Mouse (Mus musculus) limb, embryonic 10.5 days (tissue): ENCODE data around the gene Lrrc2. TPM values are rescaled to one million over a fixed set of nuclear protein-coding genes. Genes with fewer than 3 reads are reported as not detected.
A peak's percentile ranks its signal among the peaks of the same experiment; 100 is the strongest.

Source experiments
- DNase-seq: peaks from one replicate; pipeline ENCODE4 v3.0.0-alpha.2; 2017; ENCODE audit warnings: low spot score
- H3K27ac ChIP-seq: fragments of 300-500 bp; sonication (generic); 2 replicates; pipeline ENCODE4 v1.5.1; 2016; ENCODE audit warnings: mild to moderate bottlenecking
- H3K27me3 ChIP-seq: fragments of 300-500 bp; sonication (generic); 2 replicates; pipeline ENCODE4 v1.6.1; 2016; ENCODE audit warnings: low read depth, mild to moderate bottlenecking; ENCODE audit not compliant: poor library complexity, severe bottlenecking
- H3K36me3 ChIP-seq: fragments of 300-500 bp; sonication (generic); 2 replicates; pipeline ENCODE4 v1.6.1; 2016; ENCODE audit warnings: mild to moderate bottlenecking, moderate library complexity
- H3K4me1 ChIP-seq: fragments of 300-500 bp; sonication (generic); 2 replicates; pipeline ENCODE4 v1.6.1; 2016
- H3K4me3 ChIP-seq: fragments of 300-500 bp; sonication (generic); 2 replicates; pipeline ENCODE4 v1.5.1; 2016; ENCODE audit warnings: mild to moderate bottlenecking, moderate library complexity
- H3K9me3 ChIP-seq: fragments of 300-500 bp; sonication (generic); replicated peaks from 2 replicates; pipeline ENCODE4 v1.6.1; 2016; ENCODE audit warnings: mild to moderate bottlenecking
- WGBS: fragments of 180-500 bp; shearing (Covaris S2); methylation state at CpG from one replicate; pipeline ENCODE4 v1.1.7; 2016; 5-methylcytosine and 5-hydroxymethylcytosine counted together
- polyA plus RNA-seq: library from polyadenylated mRNA; unstranded; fragments of >200 nt; fragmentation: Nextera tagmentation; extraction: Ambion mirVana; gene quantifications from 2 replicates; pipeline ENCODE4 v1.2.1, GENCODE M21; 2016

Gene Lrrc2
- polyA plus RNA-seq, 1 experiment from 2014 or later, result 0.20 TPM

DNA sequence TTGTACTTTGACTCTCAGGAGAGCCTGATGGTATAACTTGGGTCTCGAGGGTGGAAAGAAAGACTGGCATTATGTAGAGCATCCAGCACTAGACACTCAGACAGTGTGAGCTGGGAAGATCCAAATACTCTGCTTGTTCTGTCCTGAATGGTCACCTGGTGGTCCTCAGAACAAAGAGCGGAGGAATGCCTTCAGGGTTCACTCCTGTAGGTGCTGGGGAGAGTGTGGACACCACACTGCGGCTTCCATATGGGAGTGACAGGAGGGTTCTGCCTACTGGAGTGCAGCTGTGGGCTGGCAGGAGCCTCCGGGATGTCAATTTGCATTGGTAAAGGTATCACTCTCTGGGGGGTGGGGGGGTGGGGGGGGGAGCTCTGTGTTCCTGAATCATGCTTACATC lies 31.0 kb downstream of the Lrrc2 start:
- H3K27ac ChIP-seq, result no peak overlapping the region
- H3K36me3 ChIP-seq, result no peaks in the 10 kb centered on the region
- no peaks in the 10 kb centered on the region for H3K27me3 ChIP-seq
- H3K4me1 ChIP-seq, result no peaks in the 10 kb centered on the region
- no peaks in the 10 kb centered on the region for H3K9me3 ChIP-seq
- no peak overlapping the region for H3K4me3 ChIP-seq
- no peak for DNase-seq
- 63% methylated on average over 4 of the region's 4 CpGs for WGBS

DNA sequence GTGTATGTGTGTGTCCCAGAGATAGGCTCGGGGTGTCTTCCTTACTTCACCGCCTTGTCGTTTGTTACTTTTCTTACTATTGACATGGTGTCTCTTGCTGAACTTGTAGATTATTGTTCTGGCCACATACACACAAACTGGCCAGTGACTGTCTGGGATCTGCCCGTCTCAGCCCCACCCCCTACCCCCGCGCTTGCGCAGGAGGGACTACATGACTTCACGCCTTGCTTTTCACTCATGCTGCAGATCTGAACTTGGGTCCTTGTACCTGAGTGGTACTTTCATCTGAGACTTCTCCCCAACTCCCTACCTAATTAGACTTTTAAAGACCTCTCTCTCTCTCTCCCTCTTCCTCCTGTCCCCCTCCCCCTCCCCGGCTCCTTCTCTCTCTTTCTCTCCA lies 32.8 kb downstream of the Lrrc2 start:
- H3K36me3 ChIP-seq, result no peaks in the 10 kb centered on the region
- H3K9me3 ChIP-seq, result no peaks in the 10 kb centered on the region
- no peaks in the 10 kb centered on the region for H3K27me3 ChIP-seq
- H3K4me1 ChIP-seq, result 0 out of 2 replicates have a peak, but pooled peaks cover 2% of the 10 kb centered on the region
- no peak overlapping the region for H3K27ac ChIP-seq
- no peak for DNase-seq
- no peak overlapping the region for H3K4me3 ChIP-seq
- WGBS, result 93% methylated on average over 9 of the region's 9 CpGs

DNA sequence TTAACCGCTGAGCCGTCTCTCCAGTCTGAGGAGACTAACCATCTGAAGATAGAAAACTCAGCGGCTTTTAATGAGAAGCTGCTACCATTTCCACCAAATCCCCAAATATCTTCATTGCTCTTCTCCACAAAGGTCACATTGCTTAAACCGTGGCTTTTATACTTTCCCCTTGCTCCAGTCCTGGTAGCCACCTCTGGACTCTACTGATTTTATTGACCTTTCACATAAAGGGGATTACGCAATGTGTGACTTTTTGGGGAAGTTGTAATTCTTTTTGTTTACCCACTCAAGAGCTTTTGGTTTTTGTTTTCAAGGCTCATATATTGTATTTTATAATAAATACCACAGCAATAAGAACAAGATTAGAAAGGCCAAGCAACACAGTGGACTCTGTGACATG lies 34.2 kb downstream of the Lrrc2 start:
- H3K4me3 ChIP-seq, result no peak overlapping the region
- no peak overlapping the region for H3K27ac ChIP-seq
- WGBS, result 94% methylated on average over 5 of the region's 5 CpGs
- 0 out of 2 replicates have a peak, but pooled peaks cover 2% of the 10 kb centered on the region for H3K4me1 ChIP-seq
- H3K36me3 ChIP-seq, result no peaks in the 10 kb centered on the region
- DNase-seq, result no peak
- no peaks in the 10 kb centered on the region for H3K9me3 ChIP-seq
- no peaks in the 10 kb centered on the region for H3K27me3 ChIP-seq

DNA sequence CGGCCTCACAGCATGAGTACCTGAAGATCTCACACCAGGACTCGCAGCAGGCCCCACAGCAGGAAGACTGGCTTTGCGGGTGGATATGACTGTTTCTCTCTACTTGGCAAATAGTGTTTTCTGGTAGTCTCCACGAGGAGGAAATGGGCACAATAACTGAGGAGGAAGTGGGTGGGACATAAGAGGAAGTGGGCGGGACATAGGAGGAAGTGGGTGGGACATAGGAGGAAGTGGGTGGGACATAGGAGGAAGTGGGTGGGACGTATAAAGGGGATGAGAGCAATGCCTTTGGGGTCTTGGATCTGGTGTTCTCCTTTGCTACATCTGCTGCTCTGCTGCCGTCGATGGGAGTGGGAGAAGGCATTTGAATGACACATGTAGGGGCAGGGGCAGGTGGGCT lies 34.6 kb downstream of the Lrrc2 start:
- 87% methylated on average over 8 of the region's 8 CpGs for WGBS
- Histone ChIP-seq H3K4me3 (no peak overlapping the region), H3K4me1 (0 out of 2 replicates have a peak, but pooled peaks cover 2% of the 10 kb centered on the region), H3K36me3 (no peaks in the 10 kb centered on the region), H3K9me3 (no peaks in the 10 kb centered on the region), H3K27ac (no peak overlapping the region), H3K27me3 (no peaks in the 10 kb centered on the region)
- no peak for DNase-seq

DNA sequence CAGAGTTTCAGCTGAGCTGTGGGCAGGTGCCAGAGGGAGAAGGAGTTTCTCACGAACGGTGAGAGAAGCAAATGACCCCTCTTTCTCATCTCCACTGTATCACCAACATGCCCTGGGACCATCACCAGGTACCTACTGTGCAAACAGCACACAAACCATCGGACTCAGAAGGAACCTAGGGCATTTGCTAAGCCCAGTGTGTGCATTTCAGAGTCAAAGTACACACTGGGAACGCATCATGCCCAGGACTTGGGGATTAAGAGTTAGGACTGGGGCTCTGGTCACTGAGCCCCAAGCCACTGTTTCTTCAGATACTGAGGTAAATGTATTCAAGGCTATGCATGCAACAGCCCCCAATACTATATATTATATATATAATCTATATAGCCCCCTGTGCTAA lies 36.0 kb downstream of the Lrrc2 start:
- DNase-seq, result no peak
- Histone ChIP-seq H3K4me3 (no peak overlapping the region), H3K9me3 (no peaks in the 10 kb centered on the region), H3K4me1 (0 out of 2 replicates have a peak, but pooled peaks cover 2% of the 10 kb centered on the region), H3K27ac (no peak overlapping the region), H3K36me3 (no peaks in the 10 kb centered on the region), H3K27me3 (no peaks in the 10 kb centered on the region)
- 76% methylated on average over 4 of the region's 4 CpGs for WGBS

DNA sequence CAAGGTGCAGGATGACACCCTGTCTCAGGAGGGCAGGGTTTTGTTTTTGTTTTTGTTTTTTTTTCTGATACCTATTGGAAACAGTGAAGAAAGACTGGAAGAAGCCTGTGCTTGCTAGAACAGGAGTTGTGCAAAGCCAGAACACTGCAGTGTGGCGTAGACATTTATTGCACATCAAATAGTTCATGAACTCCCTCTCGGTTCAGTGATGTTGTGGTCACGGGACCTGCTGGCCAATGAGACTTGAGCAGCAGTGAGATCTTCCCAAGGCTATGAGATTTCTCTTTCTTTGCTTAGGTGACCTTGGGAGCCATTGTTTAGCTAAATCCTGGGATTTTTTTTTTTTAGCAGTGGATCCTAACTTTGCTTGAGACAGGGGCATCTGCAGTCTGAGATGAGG lies 36.7 kb downstream of the Lrrc2 start:
- Histone ChIP-seq H3K4me3 (no peak overlapping the region), H3K4me1 (0 out of 2 replicates have a peak, but pooled peaks cover 2% of the 10 kb centered on the region)
- 85% methylated on average over 3 of the region's 3 CpGs for WGBS

DNA sequence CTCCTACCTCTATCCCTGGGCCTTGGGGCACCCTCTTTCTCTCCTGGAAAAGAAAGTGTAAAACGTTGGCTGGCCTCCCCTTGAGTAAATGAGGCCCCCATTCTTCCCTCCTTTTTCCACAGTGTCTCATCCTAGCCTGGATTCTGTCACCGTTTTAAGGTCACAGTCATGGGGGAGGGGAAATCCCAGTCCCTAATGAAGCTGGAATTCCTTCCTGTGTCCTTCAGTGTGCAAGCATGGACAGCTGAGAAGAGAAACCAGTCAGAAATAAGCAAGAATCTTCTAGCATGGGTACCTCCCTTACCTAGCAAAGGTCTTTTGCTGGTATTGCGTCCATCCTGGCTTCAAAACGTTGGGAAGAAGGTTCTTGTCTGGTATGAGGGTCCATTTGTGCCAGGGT lies 37.8 kb downstream of the Lrrc2 start:
- Histone ChIP-seq H3K27ac (no peak overlapping the region), H3K36me3 (no peaks in the 10 kb centered on the region), H3K4me3 (no peak overlapping the region), H3K4me1 (0 out of 2 replicates have a peak, but pooled peaks cover 2% of the 10 kb centered on the region), H3K27me3 (no peaks in the 10 kb centered on the region), H3K9me3 (no peaks in the 10 kb centered on the region)
- 73% methylated on average over 4 of the region's 4 CpGs for WGBS
- DNase-seq, result no peak

More for the DNA sequence above, 36.7 kb downstream of the Lrrc2 start:
- Histone ChIP-seq H3K27ac (no peak overlapping the region), H3K27me3 (no peaks in the 10 kb centered on the region), H3K9me3 (no peaks in the 10 kb centered on the region), H3K36me3 (no peaks in the 10 kb centered on the region)
- no peak for DNase-seq

DNA sequence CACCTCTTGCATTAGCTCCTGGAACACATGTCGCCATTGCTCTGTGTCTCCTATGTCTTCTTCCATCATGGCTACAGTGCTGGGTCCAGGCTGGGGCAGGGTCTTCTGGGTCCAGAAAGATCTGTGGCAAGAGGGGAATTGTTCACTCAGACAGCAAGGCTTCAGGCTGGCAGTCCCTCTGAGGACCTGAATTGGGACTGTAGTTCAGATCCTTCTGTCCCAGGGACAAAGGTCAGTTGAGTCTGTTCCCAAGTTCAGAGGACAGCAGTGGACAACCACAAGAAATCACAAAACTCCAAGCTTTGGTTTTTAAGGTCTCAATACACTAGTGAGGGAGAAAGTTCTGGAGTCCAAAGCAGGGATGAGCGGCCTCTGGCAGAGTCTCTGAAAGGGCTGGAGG lies 38.2 kb downstream of the Lrrc2 start:
- Histone ChIP-seq H3K9me3 (no peaks in the 10 kb centered on the region), H3K27ac (no peak overlapping the region), H3K4me1 (0 out of 2 replicates have a peak, but pooled peaks cover 2% of the 10 kb centered on the region), H3K4me3 (no peak overlapping the region), H3K36me3 (no peaks in the 10 kb centered on the region), H3K27me3 (no peaks in the 10 kb centered on the region)
- 95% methylated on average over 2 of the region's 2 CpGs for whole genome bisulfite sequencing
- no peak for DNase-seq

DNA sequence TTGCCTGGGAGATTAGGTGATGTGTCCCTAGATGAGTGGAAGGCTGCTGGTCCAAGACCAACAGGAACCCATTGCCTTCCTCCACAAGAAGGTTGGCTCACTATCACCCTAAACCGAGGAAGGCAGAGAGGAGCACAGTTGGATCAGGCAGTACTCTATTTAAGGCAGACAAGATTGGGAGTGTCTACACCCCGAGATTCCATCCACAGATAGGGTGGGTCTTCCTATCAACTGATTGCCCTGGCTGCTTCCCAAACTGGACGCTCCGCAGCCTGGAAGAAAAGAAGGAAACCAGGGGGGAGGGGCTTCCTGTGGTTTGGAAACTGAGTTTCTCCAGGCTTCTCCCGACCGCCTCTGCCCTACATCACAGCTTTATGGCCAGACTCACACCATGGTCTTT lies 38.9 kb downstream of the Lrrc2 start, which contains the start of gene Rtp3:
Gene Rtp3 (minus strand): TSS at position 380 of the 400 bp plus-strand sequence.
- H3K9me3 ChIP-seq, result no peaks in the 10 kb centered on the region
- no peak within 1 kb of the TSS for H3K4me3 ChIP-seq
- H3K4me1 ChIP-seq, result 0 out of 2 replicates have a peak, but pooled peaks cover 2% of the 10 kb centered on the region
- H3K27ac ChIP-seq, result no peak within 1 kb of the TSS
- WGBS, result 73% methylated on average over 6 of the region's 6 CpGs
- no peaks in the 10 kb centered on the region for H3K36me3 ChIP-seq
- H3K27me3 ChIP-seq, result no peaks in the 10 kb centered on the region
- DNase-seq, result no peak

DNA sequence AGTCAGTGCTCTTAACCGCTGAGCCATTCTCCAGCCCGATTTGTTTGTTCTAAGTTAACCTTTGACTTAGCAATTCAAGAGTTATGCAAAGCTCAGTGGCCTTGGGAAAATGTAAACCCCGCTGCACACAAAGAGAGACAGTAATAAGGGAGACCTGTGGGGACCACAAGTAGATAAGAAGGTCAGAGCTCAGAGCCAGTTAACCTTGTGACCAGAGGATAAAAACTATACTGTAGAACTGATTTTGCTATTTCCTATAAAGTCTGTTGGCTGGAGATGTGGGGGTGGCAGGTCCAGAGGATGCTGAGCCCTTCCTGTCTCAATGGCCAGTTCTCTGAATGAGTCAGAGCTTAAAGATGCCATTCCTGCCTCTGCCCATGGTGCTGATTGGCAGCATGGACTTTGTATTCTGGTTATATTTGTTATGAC lies 42.0 kb downstream of the Lrrc2 start:
- Histone ChIP-seq H3K4me3 (no peak overlapping the region), H3K36me3 (no peaks in the 10 kb centered on the region), H3K27ac (no peak overlapping the region), H3K9me3 (no peaks in the 10 kb centered on the region), H3K4me1 (0 out of 2 replicates have a peak, but pooled peaks cover 2% of the 10 kb centered on the region), H3K27me3 (no peaks in the 10 kb centered on the region)
- no peak for DNase-seq
- WGBS, result 59% methylated on average over 3 of the region's 3 CpGs

DNA sequence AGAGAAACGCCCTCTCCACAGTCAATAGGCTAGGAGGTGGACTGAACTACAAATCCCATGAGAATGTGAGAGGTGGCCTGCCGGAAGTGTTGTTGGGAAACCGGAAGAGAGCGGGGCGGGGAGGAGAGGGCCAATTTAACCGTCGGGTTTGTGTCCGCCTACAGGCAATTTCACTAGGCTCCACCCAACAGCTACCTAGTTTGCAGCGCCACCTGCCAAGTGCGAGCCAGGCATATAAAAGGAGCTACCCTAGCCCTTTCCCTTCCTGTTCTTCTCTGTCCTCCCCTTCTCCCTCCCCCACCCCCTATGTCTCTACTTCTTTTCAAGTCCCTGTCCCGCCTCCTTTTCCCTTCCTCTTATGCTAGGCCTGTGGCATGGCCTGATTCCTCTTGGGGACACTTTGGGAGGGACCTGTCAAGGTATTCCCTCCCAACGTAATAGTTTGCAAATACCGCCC lies 43.4 kb downstream of the Lrrc2 start:
- Histone ChIP-seq H3K36me3 (no peaks in the 10 kb centered on the region), H3K4me1 (no peaks in the 10 kb centered on the region; the same call in 1 of the 2 replicates), H3K4me3 (peak overlapping the region; percentile 48), H3K27ac (peak overlapping the region; percentile 70; the same call in 1 of the 2 replicates), H3K9me3 (no peaks in the 10 kb centered on the region), H3K27me3 (no peaks in the 10 kb centered on the region)
- WGBS, result 9% methylated on average over 13 of the region's 13 CpGs
- peak; percentile 89 for DNase-seq

DNA sequence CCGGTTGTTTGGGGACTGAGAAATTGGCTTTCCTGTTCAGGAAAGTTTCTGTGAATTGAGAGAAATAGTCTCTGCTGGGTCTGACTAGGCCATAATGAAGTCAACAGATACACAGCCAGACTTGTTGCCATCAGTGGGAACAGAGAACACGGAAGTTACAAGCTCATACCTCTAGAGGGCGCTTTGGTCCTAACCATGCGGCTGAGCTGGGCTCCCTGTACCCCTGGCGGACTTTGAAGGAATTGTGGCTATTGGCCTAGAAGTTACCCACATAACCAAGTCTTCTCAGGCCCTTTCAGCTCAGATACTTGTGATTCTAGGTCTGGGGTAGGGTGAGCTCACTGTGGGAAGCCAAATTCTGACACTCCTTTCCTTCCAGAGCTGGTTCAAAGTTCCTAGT lies 45.9 kb downstream of the Lrrc2 start:
- no peaks in the 10 kb centered on the region for H3K27me3 ChIP-seq
- DNase-seq, result peak; percentile 76
- H3K9me3 ChIP-seq, result no peaks in the 10 kb centered on the region
- WGBS, result 2% methylated on average over 5 of the region's 5 CpGs
- no peak overlapping the region for H3K4me3 ChIP-seq
- no peaks in the 10 kb centered on the region; the same call in 1 of the 2 replicates for H3K4me1 ChIP-seq
- no peak overlapping the region for H3K27ac ChIP-seq
- H3K36me3 ChIP-seq, result no peaks in the 10 kb centered on the region

DNA sequence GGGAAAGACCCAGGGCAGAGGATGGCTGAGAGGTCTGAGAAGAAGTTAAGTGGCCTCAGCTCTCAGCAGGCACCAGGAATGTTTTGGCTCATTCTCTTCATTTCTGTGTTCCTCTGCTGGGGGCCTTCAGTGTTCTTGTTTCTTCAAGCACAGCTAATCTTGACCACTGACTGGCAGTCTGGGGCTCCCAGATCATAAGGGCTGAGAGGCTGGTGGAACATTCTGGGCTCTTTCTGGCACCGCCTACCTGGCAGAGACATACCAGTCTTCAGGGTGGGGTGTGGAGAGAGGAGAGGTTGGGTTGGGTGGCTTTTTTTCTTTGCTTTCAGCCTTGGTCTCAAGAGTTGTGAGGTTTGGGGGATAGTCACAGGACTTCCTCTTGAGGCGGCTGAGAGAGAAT lies 47.7 kb downstream of the Lrrc2 start:
- no peak for DNase-seq
- WGBS, result 98% methylated on average over 2 of the region's 2 CpGs

DNA sequence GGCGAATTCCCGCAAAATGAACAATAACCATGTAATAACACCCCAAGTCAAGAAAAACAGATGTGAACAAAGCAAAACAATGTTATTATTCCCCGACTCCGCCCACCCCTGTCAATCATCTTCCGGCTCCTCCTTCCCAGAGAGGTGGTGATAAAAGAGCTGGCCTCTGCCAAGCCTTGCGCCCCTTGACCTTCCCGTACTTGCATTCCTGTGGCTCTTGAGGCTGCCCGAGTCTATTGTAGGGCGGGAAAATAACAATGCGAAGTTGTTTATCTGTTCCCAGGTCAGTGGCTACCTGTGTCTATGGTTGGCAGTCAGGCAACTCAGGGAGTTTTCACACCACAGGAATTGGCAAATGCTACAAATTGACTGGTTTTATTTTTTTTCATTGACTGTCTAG lies 48.5 kb downstream of the Lrrc2 start:
- no peak overlapping the region for H3K27ac ChIP-seq
- DNase-seq, result no peak
- no peak overlapping the region for H3K4me3 ChIP-seq
- H3K4me1 ChIP-seq, result no peaks in the 10 kb centered on the region; the same call in 1 of the 2 replicates
- no peaks in the 10 kb centered on the region for H3K27me3 ChIP-seq
- WGBS, result 86% methylated on average over 10 of the region's 10 CpGs
- H3K9me3 ChIP-seq, result no peaks in the 10 kb centered on the region
- no peaks in the 10 kb centered on the region for H3K36me3 ChIP-seq

More for the DNA sequence above, 47.7 kb downstream of the Lrrc2 start:
- no peaks in the 10 kb centered on the region; the same call in 1 of the 2 replicates for H3K4me1 ChIP-seq
- H3K27ac ChIP-seq, result no peak overlapping the region
- H3K4me3 ChIP-seq, result no peak overlapping the region
- no peaks in the 10 kb centered on the region for H3K9me3 ChIP-seq
- H3K36me3 ChIP-seq, result no peaks in the 10 kb centered on the region
- H3K27me3 ChIP-seq, result no peaks in the 10 kb centered on the region
